Comparison of ENCODE assay signal across 10 mouse cellular contexts in genomic region chr5:128597381-128597780, GRCm38 (mm10). TPM values are rescaled to one million over a fixed set of nuclear protein-coding genes. Genes with fewer than 3 reads are reported as not detected.
DNase-seq lines count a peak whose midpoint lies in the region; ATAC-seq and TF ChIP-seq lines count a peak whose summit lies in the region.
"Had no signal": no experiment of that assay in that cellular context is flagged by ENCODE, and none has a peak within 500 bp of the region (broad histone marks: within the 10 kb centered on the region; RNA-seq: fewer than 3 reads in every experiment).

No protein-coding gene starts in this region.

- H3K27me3 ChIP-seq in heart, embryonic 10.5 days (ENCODE audit: insufficient read depth, poor library complexity, severe bottlenecking): peaks cover 88% of the 10 kb centered on the region
- peaks cover 19% of the 10 kb centered on the region for H3K27me3 ChIP-seq in hindbrain, embryonic 12.5 days
- peaks cover 49% of the 10 kb centered on the region for H3K27me3 ChIP-seq in midbrain, embryonic 13.5 days

- no peak overlapping the region for H3K27ac ChIP-seq in heart, embryonic 10.5 days
- no peak overlapping the region for H3K27ac ChIP-seq in cortical plate, adult 2 months (ENCODE audit: insufficient read depth, low read length)
- peak overlapping the region; percentile 75 for H3K27ac ChIP-seq in hindbrain, embryonic 12.5 days
- H3K27ac ChIP-seq in midbrain, embryonic 13.5 days: peak overlapping the region; percentile 65

- TF ChIP-seq CTCF in cortical plate, adult 2 months (IDR thresholded peaks at IDR 0.05; ENCODE audit: extremely low read depth, insufficient read depth, low read length): no peak

- no peak for ATAC-seq in hindbrain, embryonic 12.5 days (ENCODE audit: low FRiP score)
- no peak for ATAC-seq in midbrain, embryonic 13.5 days
- no peak for ATAC-seq in megakaryocyte, adult 5-6 weeks (ENCODE audit: poor library complexity, severe bottlenecking)
- ATAC-seq: Patski had no signal

- H3K36me3 ChIP-seq in heart, embryonic 10.5 days: no peaks in the 10 kb centered on the region
- no peaks in the 10 kb centered on the region for H3K36me3 ChIP-seq in hindbrain, embryonic 12.5 days
- H3K36me3 ChIP-seq in midbrain, embryonic 13.5 days: no peaks in the 10 kb centered on the region

- 0 out of 2 replicates have a peak overlapping the region, but pooled peaks have one; percentile 39 for H3K9ac ChIP-seq in hindbrain, embryonic 12.5 days
- H3K9ac ChIP-seq in midbrain, embryonic 13.5 days (replicated peaks): no peak overlapping the region

- peak overlapping the region; percentile 92 for H3K4me2 ChIP-seq in hindbrain, embryonic 12.5 days (replicated peaks)
- H3K4me2 ChIP-seq in midbrain, embryonic 13.5 days (replicated peaks): peak overlapping the region; percentile 91

- WGBS in heart, embryonic 10.5 days: 14% methylated on average over 4 of the region's 4 CpGs
- 10% methylated on average over 4 of the region's 4 CpGs for WGBS in hindbrain, embryonic 12.5 days
- WGBS in midbrain, embryonic 13.5 days: 4% methylated on average over 4 of the region's 4 CpGs

- no peak for TF ChIP-seq POLR2A in cortical plate, adult 2 months (IDR thresholded peaks at IDR 0.05; ENCODE audit: extremely low read depth, insufficient read depth, low read length)

- 0 out of 2 replicates have a peak overlapping the region, but pooled peaks have one; percentile 49 for H3K4me3 ChIP-seq in heart, embryonic 10.5 days
- 0 out of 2 replicates have a peak overlapping the region, but pooled peaks have one; percentile 22 for H3K4me3 ChIP-seq in cortical plate, adult 2 months (ENCODE audit: insufficient read depth, low read length)
- H3K4me3 ChIP-seq in hindbrain, embryonic 12.5 days: peak overlapping the region; percentile 33
- peak overlapping the region; percentile 33 for H3K4me3 ChIP-seq in midbrain, embryonic 13.5 days (replicated peaks)

- DNase-seq in heart, embryonic 10.5 days (ENCODE audit: low spot score): no peak
- no peak for DNase-seq in heart, adult 9 months (ENCODE audit: low spot score in 2 of 2)
- no peak for DNase-seq in urinary bladder, adult 2 months (ENCODE audit: low spot score)
- no peak for DNase-seq in right cerebral cortex, postnatal 36 days (ENCODE audit: low spot score in 2 of 2)
- DNase-seq: adrenal gland, postnatal 14 days had no signal

- H3K4me1 ChIP-seq in heart, embryonic 10.5 days: peaks cover 40% of the 10 kb centered on the region
- H3K4me1 ChIP-seq in cortical plate, adult 2 months (ENCODE audit: control insufficient read depth, insufficient read depth, low read length): no peaks in the 10 kb centered on the region
- peaks cover 51% of the 10 kb centered on the region for H3K4me1 ChIP-seq in hindbrain, embryonic 12.5 days
- peaks cover 75% of the 10 kb centered on the region for H3K4me1 ChIP-seq in midbrain, embryonic 13.5 days (replicated peaks)

- no peaks in the 10 kb centered on the region for H3K9me3 ChIP-seq in heart, embryonic 10.5 days
- no peaks in the 10 kb centered on the region for H3K9me3 ChIP-seq in hindbrain, embryonic 12.5 days (replicated peaks)
- no peaks in the 10 kb centered on the region for H3K9me3 ChIP-seq in midbrain, embryonic 13.5 days

RNA-seq across cellular contexts. Expression of gene Fzd10, which starts 3.3 kb away (rescaled TPM):
- 0.58 and 1.0 TPM in 2 replicates for polyA plus RNA-seq in heart, embryonic 10.5 days (2016; fragmentation: Nextera tagmentation; extraction: Ambion mirVana)
- 1.9 TPM in 2 replicates for polyA plus RNA-seq in cortical plate, adult 2 months (2012; rRNA removed)
- 13.3 and 16.5 TPM in 2 replicates for polyA plus RNA-seq in hindbrain, embryonic 12.5 days (2016; fragmentation: Nextera tagmentation; extraction: Ambion mirVana)
- 10.9 and 14.6 TPM in 2 replicates for polyA plus RNA-seq in midbrain, embryonic 13.5 days (2015; fragmentation: Nextera tagmentation; extraction: Ambion mirVana)
- polyA plus RNA-seq in urinary bladder, adult 2 months (2012; rRNA removed): 2.0 and 2.6 TPM in 2 replicates
- not detected in 2 replicates for total RNA-seq in megakaryocyte, adult 5-6 weeks (2015)
- total RNA-seq in megakaryocyte, adult 5-6 weeks (2017): 0.11 TPM in 1 of 2 replicates, not detected in the other
- polyA plus RNA-seq: Patski had no signal

Comparison
In these comparisons a context has a peak if more than half of its experiments do, and no peak if none do; other contexts are left out.
1. H3K27ac ChIP-seq: peak in hindbrain, embryonic 12.5 days (single experiment) and midbrain, embryonic 13.5 days (single experiment); none in heart, embryonic 10.5 days (single experiment) and cortical plate, adult 2 months (single experiment).
2. Peak in every context shown above with its lines, with median percentiles within 50 percentile points of each other: H3K4me3 ChIP-seq.